Mouse (Mus musculus) CD4-positive, CD25-positive, alpha-beta regulatory T cell (primary cell): ENCODE measurements around the gene Ccl8. TPM values are rescaled to one million over a fixed set of nuclear protein-coding genes. Genes with fewer than 3 reads are reported as not detected.

ENCODE experiments used
- polyA plus RNA-seq: library from polyadenylated mRNA; unstranded; fragments of 100-300 nt; shearing (Covaris generic); gene quantifications from one replicate; pipeline ENCODE4 v1.2.1, GENCODE M21; 2017

Ccl8 gene
- 1.2 TPM for polyA plus RNA-seq

GRCm38 (mm10) chr11:82114885-82115284, at the start of gene Ccl8:
Ccl8 (plus strand) TSS chr11:82115185.

GRCm38 (mm10) chr11:82101529-82101928, 13.5 kb upstream of the Ccl8 start, which contains the start of gene Ccl12:
Ccl12 (plus strand) TSS chr11:82101845.

Other genes with a start within 250 kb of the Ccl8 start
- gene Asic2, start 146.7 kb upstream of the Ccl8 start, polyA plus RNA-seq = 0.06 TPM
- not detected for gene Ccl2, start 79.6 kb upstream of the Ccl8 start, polyA plus RNA-seq
- not detected for gene Gm17268, start 76.6 kb upstream of the Ccl8 start, polyA plus RNA-seq
- gene Ccl7, start 69.5 kb upstream of the Ccl8 start, polyA plus RNA-seq = not detected
- gene Ccl11, start 57.4 kb upstream of the Ccl8 start, polyA plus RNA-seq = not detected
- gene Ccl12, start 13.3 kb upstream of the Ccl8 start, polyA plus RNA-seq = 1.5 TPM
- gene Ccl1, start 190.5 kb downstream of the Ccl8 start, polyA plus RNA-seq = 3.2 TPM